Mouse (Mus musculus) heart, embryonic 16.5 days (tissue): ENCODE measurements around the gene Nlrp6. TPM values are rescaled to one million over a fixed set of nuclear protein-coding genes. Genes with fewer than 3 reads are reported as not detected.

Experiments used
- ATAC-seq: fragments of 200-750 bp; cut with Nextera tagmentation; replicated peaks from 2 replicates; pipeline ENCODE4 v1.8.0; 2017; ENCODE audit warnings: moderate number of reproducible peaks; ENCODE audit not compliant: insufficient read depth, low FRiP score; ENCODE audit errors: extremely low read depth
- H3K27ac ChIP-seq: fragments of 300-500 bp; sonication (generic); 2 replicates; pipeline ENCODE4 v1.5.1; 2014; ENCODE audit warnings: mild to moderate bottlenecking, low read length, control low read depth, moderate library complexity
- H3K27me3 ChIP-seq: fragments of 300-500 bp; sonication (generic); 2 replicates; pipeline ENCODE4 v1.6.1; 2014; ENCODE audit warnings: low read length, mixed read lengths; ENCODE audit not compliant: control insufficient read depth, insufficient read depth
- H3K36me3 ChIP-seq: fragments of 300-500 bp; sonication (generic); 2 replicates; pipeline ENCODE4 v1.6.1; 2014; ENCODE audit not compliant: control insufficient read depth, insufficient read depth
- H3K4me1 ChIP-seq: fragments of 300-500 bp; sonication (generic); 2 replicates; pipeline ENCODE4 v1.6.1; 2014; ENCODE audit warnings: low read length, mixed read lengths; ENCODE audit not compliant: control insufficient read depth, insufficient read depth
- H3K4me2 ChIP-seq: fragments of 300-500 bp; sonication (generic); 2 replicates; pipeline ENCODE4 v1.6.1; 2014; ENCODE audit warnings: low read depth, mild to moderate bottlenecking, control low read depth, low read length
- H3K4me3 ChIP-seq: fragments of 300-500 bp; sonication (generic); 2 replicates; pipeline ENCODE4 v1.5.1; 2014; ENCODE audit warnings: mild to moderate bottlenecking, control low read depth, low read length
- H3K9ac ChIP-seq: fragments of 300-500 bp; sonication (generic); 2 replicates; pipeline ENCODE4 v1.6.1; 2014; ENCODE audit warnings: low read length, control low read depth
- H3K9me3 ChIP-seq: fragments of 300-500 bp; sonication (generic); replicated peaks from 2 replicates; pipeline ENCODE4 v1.6.1; 2016; ENCODE audit warnings: low read length; ENCODE audit not compliant: control insufficient read depth
- WGBS: fragments of 180-500 bp; shearing (Covaris S2); extraction: QIAGEN DNeasy Blood & Tissue Kit; methylation state at CpG from one replicate; pipeline ENCODE4 v1.1.7; 2014; 5-methylcytosine and 5-hydroxymethylcytosine counted together
- polyA plus RNA-seq: library from polyadenylated mRNA; unstranded; fragments of >200 nt; fragmentation: Nextera tagmentation; extraction: Ambion mirVana; gene quantifications from 2 replicates; pipeline ENCODE4 v1.2.1, GENCODE M21; 2015

Nlrp6 gene
- polyA plus RNA-seq, 1 experiment from 2014 or later = 1.6 TPM

DNA sequence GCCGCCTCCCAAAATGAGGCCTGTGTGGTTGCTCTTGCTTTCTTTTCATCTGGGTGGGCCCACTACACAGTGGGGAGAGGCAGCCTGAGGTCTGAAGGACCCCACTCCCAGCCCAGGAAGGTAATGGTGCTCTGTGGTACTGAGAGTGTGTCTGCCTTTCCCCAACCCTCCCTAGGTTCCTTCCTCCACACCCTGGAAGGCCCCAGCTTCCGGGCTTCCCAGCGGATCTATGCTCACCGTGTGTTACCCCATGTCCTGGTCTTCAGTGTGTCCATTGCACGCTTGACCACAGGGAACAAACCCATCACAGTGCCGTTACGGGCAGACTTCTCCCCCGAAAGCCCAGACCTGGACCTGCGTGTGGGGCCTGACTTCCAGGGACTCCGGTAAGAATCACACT lies 22.1 kb downstream of the Nlrp6 start:
- Histone ChIP-seq H3K4me1 (peaks cover 13% of the 10 kb centered on the region), H3K27ac (peak overlapping the region; percentile 93; the same call in 1 of the 2 replicates), H3K4me2 (no peak overlapping the region), H3K9ac (peak overlapping the region; percentile 13; the same call in 1 of the 2 replicates), H3K27me3 (no peaks in the 10 kb centered on the region), H3K9me3 (no peaks in the 10 kb centered on the region), H3K36me3 (no peaks in the 10 kb centered on the region), H3K4me3 (no peak overlapping the region)
- no peak for ATAC-seq
- WGBS = 89% methylated on average over 10 of the region's 10 CpGs

DNA sequence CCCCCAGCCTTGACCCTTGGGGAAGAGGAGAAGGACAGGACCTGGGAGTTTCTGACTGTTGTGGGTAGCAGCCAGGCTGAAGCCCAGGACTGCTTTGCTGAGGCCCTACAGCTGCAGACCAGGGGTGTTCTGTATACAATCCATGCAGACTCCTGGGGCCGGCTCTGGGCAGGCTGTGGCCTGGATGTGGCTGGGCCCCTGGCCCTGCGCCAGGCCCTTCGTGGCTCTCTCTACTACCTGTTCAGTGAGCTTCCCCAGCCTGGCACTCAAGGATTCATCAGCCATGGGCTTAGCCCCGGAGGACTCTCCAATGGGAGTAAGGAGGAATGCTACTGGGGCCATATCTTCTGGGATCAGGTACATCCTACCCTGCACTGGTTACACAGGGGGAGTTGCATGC lies 22.7 kb downstream of the Nlrp6 start:
- no peak for ATAC-seq
- H3K9ac ChIP-seq = no peak overlapping the region; the same call in 1 of the 2 replicates
- no peaks in the 10 kb centered on the region for H3K27me3 ChIP-seq
- 62% methylated on average over 4 of the region's 4 CpGs for WGBS
- H3K4me1 ChIP-seq = peaks cover 18% of the 10 kb centered on the region
- no peak overlapping the region for H3K27ac ChIP-seq
- no peak overlapping the region for H3K4me2 ChIP-seq
- no peaks in the 10 kb centered on the region for H3K36me3 ChIP-seq
- H3K4me3 ChIP-seq = no peak overlapping the region
- H3K9me3 ChIP-seq = no peaks in the 10 kb centered on the region

DNA sequence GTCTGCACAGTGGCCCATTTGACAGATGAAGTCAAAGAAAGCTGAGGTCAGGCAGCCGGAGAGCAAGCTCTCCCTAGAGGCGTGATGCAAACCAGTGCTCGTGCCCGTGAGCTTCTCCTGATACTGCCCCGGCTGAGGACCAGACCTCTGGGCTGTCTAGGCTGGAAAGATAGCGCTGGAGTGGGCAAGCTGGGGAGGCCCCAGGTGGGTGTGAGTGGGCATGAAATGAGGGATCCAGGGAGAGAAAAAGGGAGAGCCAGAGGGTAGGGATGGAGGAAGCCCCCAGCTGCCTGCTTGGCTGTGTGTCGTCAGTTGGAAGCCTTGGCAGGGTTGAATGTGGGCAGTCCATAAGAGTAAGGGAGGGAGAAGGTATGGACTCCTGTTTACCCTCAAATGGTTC lies 23.5 kb downstream of the Nlrp6 start:
- WGBS = 76% methylated on average over 7 of the region's 7 CpGs
- Histone ChIP-seq H3K4me2 (no peak overlapping the region), H3K36me3 (no peaks in the 10 kb centered on the region; the same call in 1 of the 2 replicates), H3K4me3 (no peak overlapping the region), H3K27ac (no peak overlapping the region), H3K9ac (no peak overlapping the region), H3K4me1 (peaks cover 20% of the 10 kb centered on the region), H3K27me3 (no peaks in the 10 kb centered on the region), H3K9me3 (no peaks in the 10 kb centered on the region)
- no peak for ATAC-seq

DNA sequence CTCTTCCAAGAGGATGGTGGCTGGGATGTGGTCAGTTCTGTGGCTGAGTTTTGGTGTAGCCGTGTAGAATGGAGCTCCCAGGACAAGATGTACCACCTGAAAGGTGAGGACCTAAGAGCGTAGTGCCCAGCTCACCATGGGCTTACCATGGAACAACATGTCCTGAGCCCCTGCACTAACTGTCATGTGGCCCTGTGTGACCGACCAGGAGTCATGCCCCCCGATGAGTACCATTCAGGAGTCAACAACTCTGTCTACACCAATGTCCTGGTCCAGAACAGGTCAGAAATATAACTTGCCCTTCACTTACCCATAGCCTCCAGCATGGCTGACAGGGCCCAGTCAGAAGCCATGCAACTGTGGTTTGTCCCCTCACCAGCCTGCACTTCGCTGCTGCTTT lies 24.5 kb downstream of the Nlrp6 start:
- Histone ChIP-seq H3K27me3 (no peaks in the 10 kb centered on the region), H3K9me3 (no peaks in the 10 kb centered on the region), H3K27ac (no peak overlapping the region), H3K36me3 (no peaks in the 10 kb centered on the region; the same call in 1 of the 2 replicates), H3K4me1 (peaks cover 21% of the 10 kb centered on the region), H3K9ac (no peak overlapping the region), H3K4me3 (no peak overlapping the region), H3K4me2 (no peak overlapping the region)
- 90% methylated on average over 5 of the region's 5 CpGs for WGBS
- no peak for ATAC-seq

DNA sequence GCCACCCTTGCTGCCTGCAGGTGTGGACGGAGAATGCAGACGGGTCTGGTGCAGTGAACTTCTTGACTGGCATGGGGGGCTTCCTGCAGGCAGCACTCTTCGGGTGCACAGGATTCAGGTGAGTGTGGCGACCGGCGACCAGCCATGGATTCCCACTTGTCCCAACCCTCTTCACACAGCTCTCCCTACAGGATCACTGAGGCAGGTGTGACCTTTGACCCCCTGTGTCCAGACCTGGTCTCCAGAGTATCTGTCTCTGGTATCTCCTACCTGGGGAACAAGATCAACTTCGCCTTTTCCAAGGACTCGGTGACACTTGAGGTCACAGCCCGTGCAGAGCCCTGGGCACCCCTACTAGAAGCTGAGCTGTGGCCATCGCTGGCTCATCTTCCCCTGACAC lies 25.6 kb downstream of the Nlrp6 start:
- Histone ChIP-seq H3K4me1 (peaks cover 27% of the 10 kb centered on the region), H3K36me3 (no peaks in the 10 kb centered on the region; the same call in 1 of the 2 replicates), H3K4me3 (no peak overlapping the region), H3K4me2 (no peak overlapping the region), H3K9me3 (no peaks in the 10 kb centered on the region), H3K27me3 (no peaks in the 10 kb centered on the region), H3K9ac (no peak overlapping the region), H3K27ac (peak overlapping the region; percentile 49; the same call in 1 of the 2 replicates)
- WGBS = 85% methylated on average over 10 of the region's 10 CpGs
- ATAC-seq = no peak

DNA sequence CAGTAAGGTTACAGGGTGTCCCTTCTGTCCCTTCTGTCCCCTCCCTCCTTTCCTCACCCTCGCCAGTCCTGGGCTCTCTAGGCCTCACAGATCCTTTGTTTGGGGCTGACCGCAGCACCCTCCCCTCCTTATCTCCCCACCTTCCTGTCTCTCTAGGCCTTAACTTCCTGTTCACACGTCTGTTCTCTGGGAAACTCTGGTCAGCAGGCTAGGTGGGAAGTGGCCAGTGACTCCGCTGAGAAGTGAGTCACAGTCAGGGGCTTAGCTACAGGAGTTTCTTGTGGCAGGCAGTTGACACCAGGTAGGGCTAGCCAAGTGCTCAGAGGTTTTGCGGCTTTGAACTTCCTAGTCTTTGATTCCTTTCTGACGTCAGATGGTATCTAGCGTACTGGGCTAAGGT lies 26.3 kb downstream of the Nlrp6 start:
- no peak overlapping the region for H3K4me3 ChIP-seq
- H3K4me1 ChIP-seq = peaks cover 31% of the 10 kb centered on the region
- no peaks in the 10 kb centered on the region for H3K27me3 ChIP-seq
- peak overlapping the region; percentile 49 for H3K27ac ChIP-seq
- H3K9me3 ChIP-seq = no peaks in the 10 kb centered on the region
- ATAC-seq = 0 out of 2 replicates have a peak, but pooled peaks have one; percentile 28
- 38% methylated on average over 7 of the region's 7 CpGs for WGBS
- H3K36me3 ChIP-seq = no peaks in the 10 kb centered on the region; the same call in 1 of the 2 replicates
- no peak overlapping the region for H3K9ac ChIP-seq
- no peak overlapping the region for H3K4me2 ChIP-seq

DNA sequence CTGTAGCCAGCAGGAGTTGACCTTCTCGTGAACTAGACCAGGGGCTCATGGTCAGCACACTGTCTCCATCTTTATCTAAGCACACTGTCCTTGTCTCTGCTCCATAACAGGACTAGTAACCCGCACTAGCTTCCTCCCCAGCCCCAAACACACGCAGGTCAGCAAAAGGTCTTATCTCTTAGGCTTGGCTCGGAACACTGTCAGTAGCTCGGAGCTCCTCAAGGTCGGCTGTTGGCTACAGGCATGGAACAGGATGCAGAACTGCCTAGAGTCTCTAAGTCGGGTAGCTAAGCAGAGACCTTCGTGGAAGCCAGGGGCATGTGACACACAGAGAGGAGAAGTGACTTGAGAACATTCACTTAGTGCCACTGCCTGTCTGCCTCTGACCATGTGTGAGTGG lies 27.5 kb downstream of the Nlrp6 start:
- Histone ChIP-seq H3K4me1 (peaks cover 29% of the 10 kb centered on the region), H3K27me3 (no peaks in the 10 kb centered on the region), H3K27ac (peak overlapping the region; percentile 25), H3K9me3 (no peaks in the 10 kb centered on the region), H3K9ac (no peak overlapping the region), H3K36me3 (no peaks in the 10 kb centered on the region; the same call in 1 of the 2 replicates), H3K4me2 (no peak overlapping the region), H3K4me3 (no peak overlapping the region)
- peak; percentile 10; the same call in 1 of the 2 replicates for ATAC-seq
- 31% methylated on average over 8 of the region's 8 CpGs for WGBS

DNA sequence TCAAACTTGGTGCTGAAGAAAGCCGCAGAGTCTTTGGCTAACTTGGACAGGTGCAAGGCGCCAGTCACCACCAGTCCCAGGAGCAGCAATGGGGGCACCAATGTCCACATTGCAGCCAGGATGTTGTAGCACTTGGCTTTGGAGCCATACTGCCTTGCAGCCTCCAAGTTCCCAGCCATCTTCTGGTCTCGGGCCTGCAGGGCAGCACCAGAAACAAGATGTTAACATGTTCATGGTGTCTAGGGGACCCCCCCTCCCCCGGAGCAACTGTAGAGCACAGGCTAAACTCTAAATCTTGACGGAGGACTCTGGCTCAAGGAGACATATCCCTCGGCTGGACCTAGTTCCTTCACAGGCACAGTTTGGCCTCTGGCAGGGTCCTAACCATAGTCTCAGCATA lies 28.6 kb downstream of the Nlrp6 start:
- Histone ChIP-seq H3K36me3 (no peaks in the 10 kb centered on the region; the same call in 1 of the 2 replicates), H3K9ac (no peak overlapping the region), H3K4me2 (no peak overlapping the region), H3K4me3 (no peak overlapping the region), H3K27ac (no peak overlapping the region), H3K4me1 (peaks cover 33% of the 10 kb centered on the region), H3K9me3 (no peaks in the 10 kb centered on the region), H3K27me3 (no peaks in the 10 kb centered on the region)
- ATAC-seq = no peak
- 82% methylated on average over 6 of the region's 6 CpGs for WGBS

DNA sequence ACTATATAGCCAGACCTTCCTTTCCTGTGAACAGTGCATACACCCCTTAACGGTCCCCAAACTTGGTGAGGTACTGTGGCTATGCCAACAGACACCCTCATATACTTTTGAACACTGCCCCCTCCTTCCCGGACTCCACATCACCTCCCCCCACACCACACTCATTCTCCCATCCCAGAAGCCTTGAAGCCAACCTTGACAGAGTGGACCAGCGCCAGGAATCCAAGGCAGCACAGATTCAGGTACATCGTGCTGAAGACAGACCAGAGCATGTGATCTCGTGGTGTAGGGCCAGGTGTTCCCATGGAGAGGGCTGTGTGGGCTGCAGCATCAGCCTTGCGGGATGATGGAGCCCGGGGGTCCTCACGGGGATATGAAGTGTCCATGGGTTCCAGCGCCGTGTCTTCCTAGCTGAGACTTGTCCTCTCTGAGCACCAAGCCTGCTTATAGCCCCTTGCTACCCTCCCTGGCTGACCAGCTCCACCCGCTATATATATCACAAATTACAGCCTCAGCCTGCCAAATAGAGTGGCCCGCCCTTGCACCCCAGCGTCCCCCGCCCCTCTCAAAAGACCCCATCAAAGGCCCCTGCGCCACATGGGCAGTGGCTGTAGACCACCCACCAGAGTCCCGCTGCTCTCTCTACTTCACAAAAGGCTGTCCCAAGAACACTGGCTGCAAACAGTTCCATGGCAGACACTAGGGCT lies 29.3 kb downstream of the Nlrp6 start, which contains the start of gene Ifitm5:
Gene Ifitm5, minus strand, starts transcription at position 468 of the 707 bp plus-strand sequence.
- H3K27me3 ChIP-seq = no peaks in the 10 kb centered on the region
- peak within 1 kb of the TSS; percentile 19; the same call in 1 of the 2 replicates for H3K4me2 ChIP-seq

More for the DNA sequence above, 29.3 kb downstream of the Nlrp6 start, which contains the start of gene Ifitm5:
- ATAC-seq = no peak
- Histone ChIP-seq H3K36me3 (no peaks in the 10 kb centered on the region; the same call in 1 of the 2 replicates), H3K4me1 (peaks cover 34% of the 10 kb centered on the region), H3K9ac (peak within 1 kb of the TSS; percentile 10; the same call in 1 of the 2 replicates), H3K4me3 (no peak within 1 kb of the TSS), H3K9me3 (no peaks in the 10 kb centered on the region), H3K27ac (peak within 1 kb of the TSS; percentile 50)
- 84% methylated on average over 16 of the region's 16 CpGs for WGBS
